Mouse (Mus musculus) layer of hippocampus, postnatal 25 days (tissue): ENCODE measurements around the gene Impdh1. TPM values are rescaled to one million over a fixed set of nuclear protein-coding genes. Genes with fewer than 3 reads are reported as not detected.
A peak's percentile ranks its signal among the peaks of the same experiment; 100 is the strongest.
"Not testable (repeated sequence)": the region's sequence is repeated elsewhere in the genome, so short reads cannot be mapped to it uniquely, and the experiment has no call there.

Experiments
- DNase-seq, 2 experiments: peaks; one replicate each; pipeline ENCODE4 v3.0.0; 2022; ENCODE audit warnings: mixed read lengths in 2 of 2, low spot score in 1 of 2; ENCODE audit errors: extremely low spot score in 1 of 2
- total RNA-seq, 2 experiments: library from RNA; stranded (reverse); gene quantifications; 2 replicates each; pipeline ENCODE4 v1.2.3; 2021

Gene Impdh1
- total RNA-seq, 2 experiments from 2014 or later = 44.4 to 48.3 TPM

- DNase-seq = no peak
Measured at GRCm38 (mm10) chr6:29193961-29194750, 22.0 kb downstream of the Impdh1 start.

DNA sequence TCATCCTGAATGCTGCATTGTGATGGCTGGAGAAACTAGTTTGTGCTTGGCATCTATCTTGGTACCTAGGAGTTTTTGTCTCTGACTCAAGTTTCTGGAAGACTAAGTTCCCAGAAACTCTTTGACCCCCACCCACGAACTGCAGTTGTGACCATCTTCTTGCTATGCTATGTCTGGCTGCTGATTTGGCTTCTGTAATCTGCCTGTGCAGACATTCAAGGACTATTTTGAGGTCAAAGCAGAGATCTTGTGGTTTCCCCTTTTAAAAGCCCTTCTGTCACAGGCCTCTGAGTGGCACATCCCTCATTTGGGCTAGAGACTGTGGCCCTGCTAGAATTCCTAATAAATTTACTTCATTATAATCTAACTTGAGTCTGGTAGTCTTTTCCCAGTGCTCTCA, 28.2 kb downstream of the Impdh1 start:
- DNase-seq = no peak

DNA sequence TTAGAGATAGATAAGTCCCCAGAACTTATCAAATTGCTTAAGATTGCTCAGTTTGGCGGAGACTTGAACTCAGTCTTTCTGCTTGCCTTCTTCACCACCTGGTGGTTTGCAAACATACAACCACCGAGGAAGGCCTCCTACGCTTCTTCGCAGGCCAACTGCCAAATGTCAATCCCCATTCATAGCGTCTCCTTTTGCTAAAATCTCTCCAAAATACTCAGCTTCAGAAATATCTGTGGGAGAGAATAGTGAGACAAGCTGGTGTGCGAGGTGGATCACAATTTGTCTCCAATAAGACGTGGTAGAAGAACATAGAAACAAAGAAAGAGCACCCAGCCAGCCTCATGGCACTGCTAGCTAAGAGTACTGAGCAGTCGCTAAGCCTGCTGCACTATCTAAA, 36.3 kb downstream of the Impdh1 start:
- peak; percentile 23 to 36 for DNase-seq

DNA sequence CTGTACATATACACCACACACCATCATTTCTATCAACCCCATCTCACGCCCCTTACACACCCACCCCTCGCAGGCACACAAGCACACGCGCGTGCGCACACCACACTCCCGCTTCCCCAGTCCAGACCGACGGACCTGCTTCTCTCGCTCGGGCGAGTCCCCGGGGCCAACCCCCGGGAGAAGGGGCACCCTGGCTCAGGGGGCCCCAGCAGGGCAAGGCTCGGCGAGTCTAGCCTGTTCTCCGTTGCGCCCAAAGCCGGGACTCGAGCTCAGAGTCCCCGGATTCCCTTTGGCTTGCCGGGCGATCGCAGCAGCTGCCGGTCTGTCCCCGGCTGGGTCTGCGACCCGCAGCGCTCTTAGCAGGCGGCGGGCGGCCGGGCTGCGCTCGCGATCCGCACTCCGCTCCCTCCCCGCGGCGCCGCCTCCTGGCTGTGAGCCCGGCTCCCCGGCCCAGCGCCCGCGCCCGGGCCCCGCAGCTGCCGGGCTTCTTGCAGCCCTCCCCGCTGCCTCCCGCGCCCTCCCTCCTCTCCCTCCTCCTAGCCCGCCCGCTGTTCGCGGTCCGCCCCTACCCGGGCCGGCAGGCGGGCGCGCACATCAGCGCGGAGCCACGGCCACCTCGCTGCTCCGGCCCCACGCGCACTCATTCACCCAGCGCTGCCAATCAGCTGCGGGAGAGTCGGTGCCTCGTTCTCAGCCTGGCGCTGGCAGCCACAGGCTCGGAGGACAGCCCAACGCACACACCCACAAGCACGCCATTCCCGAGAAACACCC, 37.1 kb downstream of the Impdh1 start, which contains the start of gene Prrt4:
Gene Prrt4, minus strand, starts transcription at position 697 of the 771 bp plus-strand sequence.
- peak; percentile 47 to 55 for DNase-seq

GRCm38 (mm10) chr6:29177901-29178879, 38.0 kb downstream of the Impdh1 start:
- peak in 1 of 2 experiments; percentile 5 for DNase-seq

DNA sequence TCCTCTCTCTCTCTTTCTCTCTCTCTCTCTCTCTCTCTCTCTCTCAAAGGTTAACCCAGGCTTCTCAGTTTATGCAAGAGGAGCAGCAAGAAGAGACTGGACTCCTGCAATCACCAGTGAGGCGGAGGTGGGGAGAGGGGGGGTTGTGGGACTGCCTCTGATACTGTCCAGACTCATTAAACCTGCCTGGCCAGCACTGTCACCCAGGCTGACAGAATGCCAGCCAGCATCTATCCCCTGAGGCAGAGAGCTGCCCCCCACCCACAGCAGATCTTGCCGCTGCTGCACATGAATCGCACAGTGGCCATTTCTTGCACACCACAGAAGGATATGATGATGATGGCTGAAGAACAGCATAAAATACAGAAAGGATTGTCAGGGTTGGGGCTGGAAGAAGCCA, 41.1 kb downstream of the Impdh1 start:
- DNase-seq = no peak

- DNase-seq = peak in 1 of 2 experiments; percentile 2
Measured at GRCm38 (mm10) chr6:29174368-29174767, 41.8 kb downstream of the Impdh1 start.

- peak; percentile 66 to 69 for DNase-seq
Measured at GRCm38 (mm10) chr6:29170952-29171388, 45.2 kb downstream of the Impdh1 start.

- DNase-seq = peak in 1 of 2 experiments; percentile 30
Measured at GRCm38 (mm10) chr6:29170063-29170921, 45.9 kb downstream of the Impdh1 start.

- no peak for DNase-seq
Measured at GRCm38 (mm10) chr6:29169675-29170062, 46.5 kb downstream of the Impdh1 start.

DNA sequence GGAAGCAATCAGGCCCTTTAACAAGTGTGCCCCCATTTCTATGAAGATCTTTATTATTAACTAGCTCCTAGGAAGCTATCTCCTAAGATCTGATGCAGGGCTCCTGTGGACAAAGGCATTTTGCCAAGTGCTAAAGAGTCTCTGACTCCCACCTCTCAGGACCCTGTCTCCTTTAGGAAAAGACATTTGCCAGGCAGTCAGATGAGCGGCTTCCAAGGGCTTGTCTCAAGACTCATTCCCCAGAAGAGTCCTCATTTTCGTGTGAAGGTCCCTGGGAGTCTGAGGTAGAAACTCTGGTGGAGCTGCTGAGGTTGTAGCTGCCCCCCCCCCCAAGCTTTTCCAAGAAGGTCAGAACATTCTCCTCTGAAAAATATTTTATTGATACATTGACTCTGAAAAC, 47.3 kb downstream of the Impdh1 start:
- DNase-seq = no peak

DNA sequence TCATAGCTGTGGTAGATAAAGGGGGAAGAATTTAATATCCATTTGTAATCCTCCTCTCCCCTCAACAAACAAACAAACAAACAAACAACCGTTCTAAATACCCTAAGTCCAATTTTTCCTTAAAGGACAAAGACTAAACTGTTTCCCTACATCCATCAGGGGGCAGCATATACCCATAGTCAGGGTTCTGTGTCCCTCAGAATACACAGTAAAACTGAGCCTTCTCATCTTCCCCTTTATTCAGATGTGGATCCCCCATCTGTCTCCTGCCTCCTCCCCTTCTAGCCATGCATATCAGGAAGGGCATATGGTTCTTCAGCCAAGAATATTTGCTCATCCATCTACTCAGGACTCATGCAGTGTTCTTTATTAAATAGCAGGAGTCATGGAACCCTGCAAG, 50.0 kb downstream of the Impdh1 start:
- DNase-seq = no peak

DNA sequence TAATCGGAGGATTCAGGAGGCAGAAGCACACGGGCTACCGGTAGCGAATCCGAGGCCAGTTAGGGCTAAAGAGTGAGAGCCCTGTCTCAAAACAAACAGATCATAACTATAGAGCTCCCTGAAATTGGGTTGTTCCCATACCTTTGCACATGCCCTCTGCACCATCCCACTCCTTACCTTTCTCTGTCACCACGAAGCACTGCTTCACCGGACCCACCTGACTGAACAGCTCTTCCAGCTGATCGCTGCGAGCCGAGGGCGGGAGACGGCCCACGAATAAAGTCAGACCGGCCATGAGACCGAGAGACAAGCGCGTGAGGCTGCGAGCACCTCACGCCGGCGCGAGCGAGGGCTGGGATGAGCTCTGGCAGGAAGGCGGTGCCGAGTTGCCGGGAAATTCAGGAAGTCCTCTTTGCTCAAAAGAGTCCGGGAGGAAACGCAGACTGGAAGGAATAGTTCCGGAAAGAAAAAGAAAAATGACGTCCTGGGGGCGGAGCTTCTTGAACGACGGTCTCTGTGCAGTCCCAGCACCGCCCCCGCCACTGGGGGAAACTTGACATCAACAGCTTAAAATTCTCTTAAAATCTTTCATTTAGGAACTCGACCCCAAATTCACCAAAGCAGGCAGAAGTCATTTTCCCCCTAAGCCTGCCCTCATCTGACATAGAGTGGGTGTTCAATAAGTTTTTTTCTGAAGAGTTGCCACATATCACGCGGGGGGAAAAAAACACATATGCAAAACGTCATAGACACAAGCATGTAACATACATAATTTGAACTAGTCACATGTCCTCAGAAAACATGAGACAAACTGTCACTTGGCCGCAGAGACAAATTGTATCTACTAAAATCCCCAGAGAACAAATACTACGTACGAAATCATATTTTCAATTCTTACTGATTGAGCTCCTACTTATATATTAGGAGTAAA, 51.6 kb downstream of the Impdh1 start, which contains the start of gene Rbm28:
Gene Rbm28, minus strand, starts transcription at position 693 of the 931 bp plus-strand sequence.
- peak; percentile 77 to 81 for DNase-seq

- DNase-seq = not testable (repeated sequence)
Measured at GRCm38 (mm10) chr6:29161291-29161690, 54.9 kb downstream of the Impdh1 start.

DNA sequence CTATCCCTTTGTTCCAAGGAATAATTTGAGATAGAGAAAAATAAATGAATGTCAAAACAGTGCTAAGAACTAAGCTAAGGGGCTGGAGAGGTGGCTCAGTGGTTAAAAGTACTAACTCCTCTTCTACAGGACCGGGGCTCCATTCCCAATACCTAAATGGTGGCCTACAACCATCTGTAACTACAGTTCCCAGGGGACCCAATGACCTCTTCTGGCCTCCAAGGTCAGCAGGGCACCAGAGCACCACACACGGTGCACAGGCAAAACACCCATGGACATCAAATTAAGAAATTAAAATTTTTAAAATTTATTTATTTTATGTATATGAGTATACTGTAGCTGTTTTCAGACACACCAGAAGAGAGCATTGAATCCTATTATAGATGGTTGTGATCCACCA, 55.4 kb downstream of the Impdh1 start:
- DNase-seq = no peak

GRCm38 (mm10) chr6:29156326-29156725, 59.8 kb downstream of the Impdh1 start:
- no peak for DNase-seq
